Mouse (Mus musculus): ENCODE measurements around the gene Prm3.

- TF ChIP-seq POLR2A (IDR thresholded peaks at IDR 0.05; ENCODE audit: borderline replicate concordance, low read depth, low read length) (no peak), CTCF (IDR thresholded peaks at IDR 0.05; ENCODE audit: low read depth, low read length) (no peak)
Observed at GRCm38 (mm10) chr16:10762569-10763180, 28.0 kb downstream of the Prm3 start.
